Mouse (Mus musculus): ENCODE results near the gene Mpst.

DNA sequence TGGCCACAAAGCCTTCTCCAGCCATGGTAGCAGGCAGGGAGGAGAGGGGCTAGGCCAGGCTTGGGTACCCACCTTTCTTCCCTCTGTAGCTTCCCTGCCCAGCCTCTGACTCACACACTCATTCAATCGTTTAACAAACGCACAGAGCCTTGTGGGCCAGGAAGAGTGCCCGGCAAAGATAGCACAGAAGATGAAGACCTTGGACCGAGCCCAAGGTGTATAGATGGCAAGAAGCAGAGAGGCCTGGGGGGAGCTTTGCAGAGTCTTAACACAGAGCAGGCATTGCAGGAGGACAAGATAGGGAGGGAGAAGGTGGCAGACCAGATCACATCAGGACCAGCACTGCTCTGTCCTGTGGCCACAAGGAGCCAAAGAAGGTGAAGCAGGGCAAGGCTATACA, 49.0 kb downstream of the Mpst start:
- TF ChIP-seq CTCF (IDR thresholded peaks at IDR 0.05; ENCODE audit: insufficient read depth, low read length) (no peak), POLR2A (IDR thresholded peaks at IDR 0.05; ENCODE audit: borderline replicate concordance, extremely low read depth, low read depth, low read length) (no peak)

Measured in lung, adult 2 months (tissue).